Mouse (Mus musculus): ENCODE measurements at regions not wholly inside any gene's neighbourhood (a gene's known extent, or its start where the extent isn't known, plus 50 kb on each side); places are given as distances from the start of the nearest gene placed in this dataset.

GRCm38 (mm10) chr1:137203512-137203911 lies 243.3 kb upstream of the Nr5a2 start:
- no peak for TF ChIP-seq POLR2AphosphoS2 (IDR thresholded peaks at IDR 0.05; ENCODE audit: low read length)
- no peak for TF ChIP-seq MAX (IDR thresholded peaks at IDR 0.05; ENCODE audit: low read length)
- no peak for TF ChIP-seq CTCF (IDR thresholded peaks at IDR 0.05 in 2 of 3, conservative IDR thresholded peaks at IDR 0.05 in 1 of 3; ENCODE audit: control insufficient read depth in 1 of 3, insufficient read depth in 1 of 3, low read depth in 2 of 3, low read length in 3 of 3, poor library complexity in 1 of 3, severe bottlenecking in 1 of 3)
- no peak for TF ChIP-seq CHD1 (IDR thresholded peaks at IDR 0.05; ENCODE audit: low read depth, low read length)
- TF ChIP-seq E2F4 (IDR thresholded peaks at IDR 0.05; ENCODE audit: borderline replicate concordance, low read depth, low read length), result no peak
- TF ChIP-seq POLR2A (IDR thresholded peaks at IDR 0.05; ENCODE audit: control insufficient read depth in 1 of 2, insufficient read depth in 1 of 2, low read depth in 1 of 2, low read length in 2 of 2, poor library complexity in 1 of 2), result no peak
- no peak for TF ChIP-seq TAL1 (IDR thresholded peaks at IDR 0.05; ENCODE audit: low read length)
- no peak for TF ChIP-seq MAZ (IDR thresholded peaks at IDR 0.05; ENCODE audit: low read depth, low read length)
- TF ChIP-seq RCOR1 (IDR thresholded peaks at IDR 0.05; ENCODE audit: low read depth, low read length), result no peak
- no peak for TF ChIP-seq MEF2A (IDR thresholded peaks at IDR 0.05; ENCODE audit: extremely low read depth, insufficient replicate concordance, low read depth, low read length, poor library complexity, severe bottlenecking)
- no peak for TF ChIP-seq GATA1 (IDR thresholded peaks at IDR 0.05; ENCODE audit: low read depth, low read length)

Measured in MEL (cell line).